Mouse (Mus musculus) limb, embryonic 10.5 days (tissue): Measurements from ENCODE around the gene Itpr2. TPM values are rescaled to one million over a fixed set of nuclear protein-coding genes. Genes with fewer than 3 reads are reported as not detected.

ENCODE experiments used
- DNase-seq: peaks from one replicate; pipeline ENCODE4 v3.0.0-alpha.2; 2017; ENCODE audit warnings: low spot score
- H3K27ac ChIP-seq: fragments of 300-500 bp; sonication (generic); 2 replicates; pipeline ENCODE4 v1.5.1; 2016; ENCODE audit warnings: mild to moderate bottlenecking
- H3K27me3 ChIP-seq: fragments of 300-500 bp; sonication (generic); 2 replicates; pipeline ENCODE4 v1.6.1; 2016; ENCODE audit warnings: low read depth, mild to moderate bottlenecking; ENCODE audit not compliant: poor library complexity, severe bottlenecking
- H3K36me3 ChIP-seq: fragments of 300-500 bp; sonication (generic); 2 replicates; pipeline ENCODE4 v1.6.1; 2016; ENCODE audit warnings: mild to moderate bottlenecking, moderate library complexity
- H3K4me1 ChIP-seq: fragments of 300-500 bp; sonication (generic); 2 replicates; pipeline ENCODE4 v1.6.1; 2016
- H3K4me3 ChIP-seq: fragments of 300-500 bp; sonication (generic); 2 replicates; pipeline ENCODE4 v1.5.1; 2016; ENCODE audit warnings: mild to moderate bottlenecking, moderate library complexity
- H3K9me3 ChIP-seq: fragments of 300-500 bp; sonication (generic); replicated peaks from 2 replicates; pipeline ENCODE4 v1.6.1; 2016; ENCODE audit warnings: mild to moderate bottlenecking
- WGBS: fragments of 180-500 bp; shearing (Covaris S2); methylation state at CpG from one replicate; pipeline ENCODE4 v1.1.7; 2016; 5-methylcytosine and 5-hydroxymethylcytosine counted together
- polyA plus RNA-seq: library from polyadenylated mRNA; unstranded; fragments of >200 nt; fragmentation: Nextera tagmentation; extraction: Ambion mirVana; gene quantifications from 2 replicates; pipeline ENCODE4 v1.2.1, GENCODE M21; 2016

Itpr2 gene
- polyA plus RNA-seq, 1 experiment from 2014 or later, result 3.7 TPM

- no peak for DNase-seq
- H3K4me1 ChIP-seq, result no peaks in the 10 kb centered on the region
- no peak overlapping the region for H3K27ac ChIP-seq
- H3K36me3 ChIP-seq, result no peaks in the 10 kb centered on the region
- H3K4me3 ChIP-seq, result no peak overlapping the region
- no peaks in the 10 kb centered on the region for H3K27me3 ChIP-seq
- H3K9me3 ChIP-seq, result no peaks in the 10 kb centered on the region
- 88% methylated on average over 10 of the region's 10 CpGs for WGBS
These were observed 47.2 kb downstream of the Itpr2 start for GRCm38 (mm10) chr6:146454520-146455511.

GRCm38 (mm10) chr6:146452474-146452873, 49.5 kb downstream of the Itpr2 start:
- WGBS, result 87% methylated on average over 16 of the region's 16 CpGs
- DNase-seq, result no peak
- no peak overlapping the region for H3K4me3 ChIP-seq

GRCm38 (mm10) chr6:146446032-146446704, 55.9 kb downstream of the Itpr2 start:
- H3K27me3 ChIP-seq, result no peaks in the 10 kb centered on the region
- no peak overlapping the region for H3K4me3 ChIP-seq
- WGBS, result 90% methylated on average over 11 of the region's 11 CpGs

More at GRCm38 (mm10) chr6:146452474-146452873, 49.5 kb downstream of the Itpr2 start:
- no peaks in the 10 kb centered on the region for H3K9me3 ChIP-seq
- no peaks in the 10 kb centered on the region for H3K36me3 ChIP-seq
- no peaks in the 10 kb centered on the region for H3K27me3 ChIP-seq
- no peak overlapping the region for H3K27ac ChIP-seq
- no peaks in the 10 kb centered on the region for H3K4me1 ChIP-seq

DNA sequence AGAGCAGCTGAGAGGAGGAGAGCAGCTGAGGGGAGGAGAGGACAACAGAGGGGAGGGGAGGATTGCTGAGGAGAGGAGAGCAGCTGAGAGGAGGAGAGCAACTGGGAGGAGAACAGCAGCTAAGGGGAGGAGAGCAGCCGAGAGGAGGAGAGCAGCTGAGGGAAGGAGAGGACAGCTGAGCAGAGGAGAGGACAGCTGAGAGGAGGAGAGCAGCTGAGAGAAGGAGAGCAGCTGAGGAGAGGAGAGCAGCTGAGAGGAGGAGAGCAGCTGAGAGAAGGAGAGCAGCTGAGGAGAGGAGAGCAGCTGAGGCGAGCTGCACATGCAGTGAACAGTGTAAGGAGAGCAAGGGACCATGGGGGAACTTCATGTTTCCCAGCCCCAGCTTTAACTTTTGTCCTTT, 62.2 kb downstream of the Itpr2 start:
- no peak for DNase-seq
- 63% methylated on average over 2 of the region's 2 CpGs for WGBS
- no peaks in the 10 kb centered on the region for H3K36me3 ChIP-seq
- H3K27me3 ChIP-seq, result no peaks in the 10 kb centered on the region
- H3K4me3 ChIP-seq, result no peak overlapping the region
- H3K4me1 ChIP-seq, result no peaks in the 10 kb centered on the region
- no peaks in the 10 kb centered on the region for H3K9me3 ChIP-seq
- H3K27ac ChIP-seq, result 0 out of 2 replicates have a peak overlapping the region, but pooled peaks have one; percentile 5

More at GRCm38 (mm10) chr6:146446032-146446704, 55.9 kb downstream of the Itpr2 start:
- no peak for DNase-seq
- H3K36me3 ChIP-seq, result no peaks in the 10 kb centered on the region
- no peaks in the 10 kb centered on the region for H3K9me3 ChIP-seq
- no peak overlapping the region for H3K27ac ChIP-seq
- no peaks in the 10 kb centered on the region for H3K4me1 ChIP-seq

GRCm38 (mm10) chr6:146439071-146439818, 62.8 kb downstream of the Itpr2 start:
- Histone ChIP-seq H3K36me3 (no peaks in the 10 kb centered on the region), H3K27ac (0 out of 2 replicates have a peak overlapping the region, but pooled peaks have one; percentile 5), H3K4me1 (no peaks in the 10 kb centered on the region), H3K27me3 (no peaks in the 10 kb centered on the region), H3K4me3 (no peak overlapping the region), H3K9me3 (no peaks in the 10 kb centered on the region)
- WGBS, result 81% methylated on average over 10 of the region's 10 CpGs
- no peak for DNase-seq

GRCm38 (mm10) chr6:146438057-146438456, 64.0 kb downstream of the Itpr2 start:
- H3K4me3 ChIP-seq, result no peak overlapping the region
- no peaks in the 10 kb centered on the region for H3K4me1 ChIP-seq
- no peaks in the 10 kb centered on the region for H3K9me3 ChIP-seq
- no peaks in the 10 kb centered on the region for H3K27me3 ChIP-seq
- no peaks in the 10 kb centered on the region for H3K36me3 ChIP-seq
- 88% methylated on average over 7 of the region's 7 CpGs for WGBS
- no peak for DNase-seq
- no peak overlapping the region for H3K27ac ChIP-seq

GRCm38 (mm10) chr6:146436916-146437496, 65.0 kb downstream of the Itpr2 start:
- 61% methylated on average over 12 of the region's 12 CpGs for WGBS
- Histone ChIP-seq H3K9me3 (no peaks in the 10 kb centered on the region), H3K27me3 (no peaks in the 10 kb centered on the region), H3K36me3 (no peaks in the 10 kb centered on the region), H3K4me1 (no peaks in the 10 kb centered on the region), H3K4me3 (no peak overlapping the region), H3K27ac (no peak overlapping the region)
- DNase-seq, result peak; percentile 44

DNA sequence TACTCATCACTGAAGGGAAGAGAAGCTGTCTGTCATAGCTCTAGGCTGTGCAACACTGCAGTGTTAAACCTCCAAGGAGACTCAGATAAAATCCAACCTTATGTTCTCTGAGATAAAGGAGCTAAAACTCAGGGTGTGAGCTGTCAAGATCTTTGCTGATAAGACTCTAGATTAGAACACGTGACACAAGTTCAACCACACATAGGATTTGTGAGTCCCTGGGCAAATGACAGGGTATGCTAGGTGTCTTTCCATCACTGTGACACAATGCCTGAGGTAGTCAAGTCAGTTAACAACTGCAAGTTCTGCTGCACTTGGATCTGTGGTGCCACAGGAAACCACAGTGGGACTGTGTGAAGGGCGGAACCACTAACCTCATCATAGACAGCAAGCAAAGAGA, 67.8 kb downstream of the Itpr2 start:
- H3K27ac ChIP-seq, result no peak overlapping the region
- no peaks in the 10 kb centered on the region for H3K27me3 ChIP-seq
- no peaks in the 10 kb centered on the region for H3K36me3 ChIP-seq
- 82% methylated on average over 2 of the region's 2 CpGs for WGBS
- H3K9me3 ChIP-seq, result no peaks in the 10 kb centered on the region
- no peak overlapping the region for H3K4me3 ChIP-seq
- peaks cover 6% of the 10 kb centered on the region for H3K4me1 ChIP-seq
- no peak for DNase-seq

- H3K9me3 ChIP-seq, result no peaks in the 10 kb centered on the region
- H3K4me1 ChIP-seq, result peaks cover 7% of the 10 kb centered on the region
- H3K27ac ChIP-seq, result no peak overlapping the region
- no peaks in the 10 kb centered on the region for H3K36me3 ChIP-seq
- DNase-seq, result no peak
- no peaks in the 10 kb centered on the region for H3K27me3 ChIP-seq
- 87% methylated on average over 8 of the region's 8 CpGs for WGBS
- no peak overlapping the region for H3K4me3 ChIP-seq
These were observed 69.7 kb downstream of the Itpr2 start for GRCm38 (mm10) chr6:146432218-146432865.

GRCm38 (mm10) chr6:146431777-146432176, 70.2 kb downstream of the Itpr2 start:
- no peak for DNase-seq
- no peak overlapping the region for H3K27ac ChIP-seq
- no peaks in the 10 kb centered on the region for H3K36me3 ChIP-seq
- peaks cover 7% of the 10 kb centered on the region for H3K4me1 ChIP-seq
- WGBS, result 86% methylated on average over 7 of the region's 7 CpGs
- no peaks in the 10 kb centered on the region for H3K9me3 ChIP-seq
- H3K4me3 ChIP-seq, result no peak overlapping the region
- H3K27me3 ChIP-seq, result no peaks in the 10 kb centered on the region

GRCm38 (mm10) chr6:146429694-146430380, 72.2 kb downstream of the Itpr2 start:
- Histone ChIP-seq H3K4me1 (peaks cover 7% of the 10 kb centered on the region), H3K4me3 (no peak overlapping the region), H3K27ac (no peak overlapping the region), H3K36me3 (no peaks in the 10 kb centered on the region), H3K27me3 (no peaks in the 10 kb centered on the region), H3K9me3 (no peaks in the 10 kb centered on the region)
- peak; percentile 58 for DNase-seq
- WGBS, result 54% methylated on average over 9 of the region's 9 CpGs
